Mouse (Mus musculus): ENCODE measurements around the gene Pih1d1. TPM values are rescaled to one million over a fixed set of nuclear protein-coding genes. Genes with fewer than 3 reads are reported as not detected.

Pih1d1 gene
- total and polyA plus RNA-seq, 2 experiments from 2014 or later, result 56.3 to 152 TPM

- TF ChIP-seq EP300 (IDR thresholded peaks at IDR 0.05; ENCODE audit: low read depth) (no peak), CTCF (IDR thresholded peaks at IDR 0.05; ENCODE audit: low read depth) (no peak)
- peaks cover 7% of the 10 kb centered on the region; the same call in 1 of the 2 replicates for H3K4me1 ChIP-seq (ENCODE audit: control insufficient read depth, insufficient read depth)
- H3K27ac ChIP-seq (ENCODE audit: low read depth), result no peak overlapping the region
- H3K9me3 ChIP-seq (replicated peaks; ENCODE audit: control insufficient read depth, low read length), result no peaks in the 10 kb centered on the region
- WGBS, result 14% methylated on average over 8 of the region's 8 CpGs
- no peak for DNase-seq (ENCODE audit: low spot score)
- H3K9ac ChIP-seq (replicated peaks; ENCODE audit: low read depth, low read length), result no peak overlapping the region
- no peak overlapping the region for H3K4me2 ChIP-seq (ENCODE audit: low read depth, low read length)
- no peak for ATAC-seq (ENCODE audit: insufficient read depth, low read depth)
- H3K4me3 ChIP-seq (ENCODE audit: low read depth, low read length), result no peak overlapping the region
- H3K27me3 ChIP-seq (ENCODE audit: control insufficient read depth, insufficient read depth, low read length), result peaks cover 27% of the 10 kb centered on the region
- no peaks in the 10 kb centered on the region for H3K36me3 ChIP-seq (replicated peaks; ENCODE audit: control insufficient read depth, insufficient read depth, low read length)
These were observed 37.8 kb downstream of the Pih1d1 start for GRCm38 (mm10) chr7:45191803-45192363.

GRCm38 (mm10) chr7:45192585-45193310 is 38.6 kb downstream of the Pih1d1 start:
- Histone ChIP-seq H3K4me1 (ENCODE audit: control insufficient read depth, insufficient read depth) (peaks cover 7% of the 10 kb centered on the region; the same call in 1 of the 2 replicates), H3K36me3 (replicated peaks; ENCODE audit: control insufficient read depth, insufficient read depth, low read length) (no peaks in the 10 kb centered on the region), H3K27ac (ENCODE audit: low read depth) (no peak overlapping the region), H3K4me2 (ENCODE audit: low read depth, low read length) (no peak overlapping the region), H3K9ac (replicated peaks; ENCODE audit: low read depth, low read length) (no peak overlapping the region), H3K27me3 (ENCODE audit: control insufficient read depth, insufficient read depth, low read length) (peaks cover 21% of the 10 kb centered on the region), H3K9me3 (replicated peaks; ENCODE audit: control insufficient read depth, low read length) (no peaks in the 10 kb centered on the region), H3K4me3 (ENCODE audit: low read depth, low read length) (no peak overlapping the region)
- ATAC-seq (ENCODE audit: insufficient read depth, low read depth) (no peak), DNase-seq (ENCODE audit: low spot score) (no peak)
- WGBS, result 86% methylated on average over 7 of the region's 7 CpGs
- TF ChIP-seq CTCF (IDR thresholded peaks at IDR 0.05; ENCODE audit: low read depth), result no peak
- no peak for TF ChIP-seq EP300 (IDR thresholded peaks at IDR 0.05; ENCODE audit: low read depth)

- WGBS, result 57% methylated on average over 5 of the region's 5 CpGs
- H3K9ac ChIP-seq (replicated peaks; ENCODE audit: low read depth, low read length), result no peak overlapping the region
- no peak overlapping the region for H3K4me2 ChIP-seq (ENCODE audit: low read depth, low read length)
- H3K36me3 ChIP-seq (replicated peaks; ENCODE audit: control insufficient read depth, insufficient read depth, low read length), result no peaks in the 10 kb centered on the region
- DNase-seq (ENCODE audit: low spot score) (no peak), ATAC-seq (ENCODE audit: insufficient read depth, low read depth) (no peak)
- H3K27me3 ChIP-seq (ENCODE audit: control insufficient read depth, insufficient read depth, low read length), result peaks cover 19% of the 10 kb centered on the region
- H3K4me3 ChIP-seq (ENCODE audit: low read depth, low read length), result no peak overlapping the region
- H3K27ac ChIP-seq (ENCODE audit: low read depth), result no peak overlapping the region
- TF ChIP-seq CTCF (IDR thresholded peaks at IDR 0.05; ENCODE audit: low read depth) (no peak), EP300 (IDR thresholded peaks at IDR 0.05; ENCODE audit: low read depth) (no peak)
- peaks cover 7% of the 10 kb centered on the region; the same call in 1 of the 2 replicates for H3K4me1 ChIP-seq (ENCODE audit: control insufficient read depth, insufficient read depth)
- no peaks in the 10 kb centered on the region for H3K9me3 ChIP-seq (replicated peaks; ENCODE audit: control insufficient read depth, low read length)
These were observed 39.3 kb downstream of the Pih1d1 start for GRCm38 (mm10) chr7:45193406-45193805.

- DNase-seq (ENCODE audit: low spot score) (no peak), ATAC-seq (ENCODE audit: insufficient read depth, low read depth) (no peak)
- Histone ChIP-seq H3K4me3 (ENCODE audit: low read depth, low read length) (no peak overlapping the region), H3K27me3 (ENCODE audit: control insufficient read depth, insufficient read depth, low read length) (peaks cover 12% of the 10 kb centered on the region; the same call in 1 of the 2 replicates), H3K9ac (replicated peaks; ENCODE audit: low read depth, low read length) (no peak overlapping the region), H3K36me3 (replicated peaks; ENCODE audit: control insufficient read depth, insufficient read depth, low read length) (no peaks in the 10 kb centered on the region), H3K4me1 (ENCODE audit: control insufficient read depth, insufficient read depth) (peaks cover 7% of the 10 kb centered on the region; the same call in 1 of the 2 replicates), H3K9me3 (replicated peaks; ENCODE audit: control insufficient read depth, low read length) (no peaks in the 10 kb centered on the region), H3K4me2 (ENCODE audit: low read depth, low read length) (no peak overlapping the region), H3K27ac (ENCODE audit: low read depth) (no peak overlapping the region)
- TF ChIP-seq EP300 (IDR thresholded peaks at IDR 0.05; ENCODE audit: low read depth), result no peak
- WGBS, result 76% methylated on average over 17 of the region's 17 CpGs
These were observed 40.0 kb downstream of the Pih1d1 start for GRCm38 (mm10) chr7:45193871-45194785.

GRCm38 (mm10) chr7:45195341-45196175 is 41.5 kb downstream of the Pih1d1 start:
- ATAC-seq (ENCODE audit: insufficient read depth, low read depth) (no peak), DNase-seq (ENCODE audit: low spot score) (no peak)
- Histone ChIP-seq H3K36me3 (replicated peaks; ENCODE audit: control insufficient read depth, insufficient read depth, low read length) (no peaks in the 10 kb centered on the region), H3K9ac (replicated peaks; ENCODE audit: low read depth, low read length) (no peak overlapping the region), H3K27me3 (ENCODE audit: control insufficient read depth, insufficient read depth, low read length) (peaks cover 4% of the 10 kb centered on the region; the same call in 1 of the 2 replicates), H3K9me3 (replicated peaks; ENCODE audit: control insufficient read depth, low read length) (no peaks in the 10 kb centered on the region), H3K27ac (ENCODE audit: low read depth) (no peak overlapping the region), H3K4me1 (ENCODE audit: control insufficient read depth, insufficient read depth) (peaks cover 7% of the 10 kb centered on the region; the same call in 1 of the 2 replicates), H3K4me3 (ENCODE audit: low read depth, low read length) (no peak overlapping the region), H3K4me2 (ENCODE audit: low read depth, low read length) (no peak overlapping the region)
- no peak for TF ChIP-seq CTCF (IDR thresholded peaks at IDR 0.05; ENCODE audit: low read depth)
- TF ChIP-seq EP300 (IDR thresholded peaks at IDR 0.05; ENCODE audit: low read depth), result no peak
- WGBS, result 50% methylated on average over 13 of the region's 13 CpGs

Measured in heart, postnatal 0 days (tissue).